Mouse (Mus musculus) midbrain, embryonic 14.5 days (tissue): ENCODE results near the gene Syt8. TPM values are rescaled to one million over a fixed set of nuclear protein-coding genes. Genes with fewer than 3 reads are reported as not detected.
A peak's percentile ranks its signal among the peaks of the same experiment; 100 is the strongest.

Experiments used
- ATAC-seq: fragments of 200-750 bp; cut with Nextera tagmentation; 2 replicates; pipeline ENCODE4 v1.8.0; 2017; ENCODE audit warnings: moderate number of reproducible peaks, moderate library complexity; ENCODE audit not compliant: low FRiP score, low TSS enrichment
- DNase-seq: peaks from one replicate; pipeline ENCODE4 v3.0.0-alpha.2; 2015
- H3K27ac ChIP-seq: fragments of 300-500 bp; sonication (generic); replicated peaks from 2 replicates; pipeline ENCODE4 v1.5.1; 2014; ENCODE audit warnings: mild to moderate bottlenecking, low read depth, low read length, moderate library complexity
- H3K27me3 ChIP-seq: fragments of 300-500 bp; sonication (generic); 2 replicates; pipeline ENCODE4 v1.6.1; 2014; ENCODE audit warnings: low read length, control low read depth, mixed read lengths; ENCODE audit not compliant: control insufficient read depth, insufficient read depth
- H3K36me3 ChIP-seq: fragments of 300-500 bp; sonication (generic); 2 replicates; pipeline ENCODE4 v1.6.1; 2014; ENCODE audit warnings: low read length, control low read depth; ENCODE audit not compliant: control insufficient read depth, insufficient read depth
- H3K4me1 ChIP-seq: fragments of 300-500 bp; sonication (generic); 2 replicates; pipeline ENCODE4 v1.6.1; 2014; ENCODE audit warnings: mild to moderate bottlenecking, antibody characterized with exemption, low read length, control low read depth; ENCODE audit not compliant: control insufficient read depth, insufficient read depth
- H3K4me2 ChIP-seq: fragments of 300-500 bp; sonication (generic); 2 replicates; pipeline ENCODE4 v1.6.1; 2014; ENCODE audit warnings: mild to moderate bottlenecking, low read length, moderate library complexity
- H3K4me3 ChIP-seq: fragments of 300-500 bp; sonication (generic); replicated peaks from 2 replicates; pipeline ENCODE4 v1.5.1; 2014; ENCODE audit warnings: low read depth, low read length
- H3K9ac ChIP-seq: fragments of 300-500 bp; sonication (generic); replicated peaks from 2 replicates; pipeline ENCODE4 v1.6.1; 2014; ENCODE audit warnings: mild to moderate bottlenecking, low read length, moderate library complexity
- H3K9me3 ChIP-seq: fragments of 300-500 bp; sonication (generic); 2 replicates; pipeline ENCODE4 v1.6.1; 2016; ENCODE audit warnings: low read length, control low read depth, mixed read lengths; ENCODE audit not compliant: control insufficient read depth
- WGBS: fragments of 180-500 bp; shearing (Covaris S2); extraction: QIAGEN DNeasy Blood & Tissue Kit; methylation state at CpG from one replicate; pipeline ENCODE4 v1.1.7; 2014; 5-methylcytosine and 5-hydroxymethylcytosine counted together
- polyA plus RNA-seq: library from polyadenylated mRNA; unstranded; fragments of >200 nt; fragmentation: Nextera tagmentation; extraction: Ambion mirVana; gene quantifications from 2 replicates; pipeline ENCODE4 v1.2.1, GENCODE M21; 2014

Syt8 gene
- polyA plus RNA-seq, 1 experiment from 2014 or later: not detected

DNA sequence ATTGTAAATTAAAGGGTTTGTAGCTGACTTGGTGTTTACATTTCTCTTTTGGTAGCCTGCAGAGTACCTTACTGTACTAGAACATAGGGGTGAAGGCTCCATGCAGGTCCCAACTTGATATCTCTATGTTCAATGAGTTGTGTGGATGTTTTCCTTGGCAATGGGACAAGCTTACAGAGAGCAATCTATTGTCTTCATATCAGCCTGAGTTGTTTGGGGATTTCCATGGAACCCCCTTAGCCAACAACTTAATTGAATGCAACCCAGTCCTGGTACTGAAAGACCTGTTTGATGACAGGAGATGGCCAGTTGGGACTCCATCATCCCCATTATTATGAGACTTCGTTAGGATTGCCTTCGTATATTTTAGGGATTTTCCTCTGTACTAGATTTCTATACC is 16.6 kb upstream of the Syt8 start:
- H3K4me1 ChIP-seq: no peaks in the 10 kb centered on the region
- no peak overlapping the region for H3K9ac ChIP-seq
- H3K27ac ChIP-seq: no peak overlapping the region
- H3K4me2 ChIP-seq: no peak overlapping the region
- ATAC-seq: no peak
- H3K36me3 ChIP-seq: no peaks in the 10 kb centered on the region
- WGBS: 93% methylated on average over 2 of the region's 2 CpGs
- H3K9me3 ChIP-seq: no peaks in the 10 kb centered on the region
- no peak overlapping the region for H3K4me3 ChIP-seq
- no peak for DNase-seq
- no peaks in the 10 kb centered on the region for H3K27me3 ChIP-seq

DNA sequence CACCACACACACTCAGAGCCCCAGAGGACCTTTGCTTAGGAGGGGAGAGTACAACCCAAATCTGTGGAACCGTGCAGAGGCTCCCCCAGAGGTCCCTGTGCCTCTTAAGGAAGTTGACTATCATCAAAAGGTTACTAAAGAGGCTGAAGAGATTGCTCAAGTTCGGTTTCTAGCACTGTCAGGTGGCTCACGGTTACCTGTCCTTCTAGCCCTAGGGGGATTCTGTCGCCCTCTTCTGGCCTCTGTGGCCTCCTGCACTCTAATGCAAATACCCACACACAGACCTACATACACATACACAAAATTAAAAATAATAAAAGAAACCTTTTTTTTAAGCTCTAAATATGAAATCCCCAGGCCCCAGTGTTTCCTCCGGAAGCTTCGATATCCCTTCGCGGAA is 16.0 kb upstream of the Syt8 start:
- Histone ChIP-seq H3K36me3 (no peaks in the 10 kb centered on the region), H3K27me3 (no peaks in the 10 kb centered on the region), H3K9me3 (no peaks in the 10 kb centered on the region), H3K4me1 (no peaks in the 10 kb centered on the region), H3K27ac (no peak overlapping the region), H3K4me3 (no peak overlapping the region), H3K9ac (no peak overlapping the region), H3K4me2 (no peak overlapping the region)
- DNase-seq (no peak), ATAC-seq (no peak)
- 89% methylated on average over 8 of the region's 8 CpGs for WGBS

DNA sequence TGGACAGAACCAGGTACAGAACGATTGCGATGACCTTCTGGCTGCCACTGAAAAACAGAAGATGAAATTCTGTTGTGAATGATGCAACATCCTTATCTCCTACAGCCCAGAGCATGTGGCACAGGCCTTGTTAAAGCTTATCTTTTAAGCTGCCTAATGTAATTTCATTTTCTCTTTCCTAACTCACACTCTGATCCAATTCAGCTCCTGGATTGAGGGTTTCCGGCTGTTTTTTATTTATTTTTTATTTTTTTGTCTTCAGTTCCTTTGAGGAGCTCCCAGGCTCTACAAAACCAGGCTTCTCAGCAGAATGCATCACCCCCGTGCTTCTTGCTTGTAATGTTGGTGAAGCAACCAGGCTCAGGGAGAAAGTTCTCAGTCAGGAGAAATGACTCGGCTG is 14.8 kb upstream of the Syt8 start:
- H3K9me3 ChIP-seq: no peaks in the 10 kb centered on the region
- no peak overlapping the region for H3K4me2 ChIP-seq
- no peak overlapping the region for H3K4me3 ChIP-seq
- no peak overlapping the region for H3K27ac ChIP-seq
- ATAC-seq (no peak), DNase-seq (no peak)
- WGBS: 82% methylated on average over 5 of the region's 5 CpGs
- no peaks in the 10 kb centered on the region for H3K27me3 ChIP-seq
- H3K36me3 ChIP-seq: no peaks in the 10 kb centered on the region
- H3K4me1 ChIP-seq: no peaks in the 10 kb centered on the region
- no peak overlapping the region for H3K9ac ChIP-seq

DNA sequence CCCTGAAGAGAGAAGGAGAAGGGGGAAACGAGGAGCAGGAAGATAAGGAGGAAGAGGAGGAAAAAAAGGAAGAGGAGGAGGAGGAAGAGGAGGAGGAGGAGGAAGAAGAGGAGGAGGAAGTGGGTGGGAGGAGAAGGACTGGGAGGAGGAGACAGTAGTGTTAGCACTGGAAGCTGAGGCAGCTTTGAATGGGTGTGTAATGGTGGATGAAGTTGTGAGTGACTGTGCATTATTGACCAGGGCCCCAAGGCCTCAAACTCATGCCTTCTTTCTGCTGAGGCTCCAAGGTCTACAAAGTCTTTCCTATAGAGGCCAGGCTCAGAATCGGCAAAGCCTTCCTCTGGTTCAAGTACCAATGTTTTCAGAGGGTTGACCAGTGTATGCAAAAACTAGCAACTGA is 12.8 kb upstream of the Syt8 start:
- no peak overlapping the region for H3K4me2 ChIP-seq
- no peaks in the 10 kb centered on the region for H3K27me3 ChIP-seq
- H3K9ac ChIP-seq: no peak overlapping the region
- WGBS: 74% methylated on average over 2 of the region's 2 CpGs
- no peak overlapping the region for H3K4me3 ChIP-seq
- no peaks in the 10 kb centered on the region for H3K9me3 ChIP-seq
- no peaks in the 10 kb centered on the region for H3K36me3 ChIP-seq
- DNase-seq (no peak), ATAC-seq (no peak)
- H3K4me1 ChIP-seq: no peaks in the 10 kb centered on the region
- H3K27ac ChIP-seq: no peak overlapping the region

DNA sequence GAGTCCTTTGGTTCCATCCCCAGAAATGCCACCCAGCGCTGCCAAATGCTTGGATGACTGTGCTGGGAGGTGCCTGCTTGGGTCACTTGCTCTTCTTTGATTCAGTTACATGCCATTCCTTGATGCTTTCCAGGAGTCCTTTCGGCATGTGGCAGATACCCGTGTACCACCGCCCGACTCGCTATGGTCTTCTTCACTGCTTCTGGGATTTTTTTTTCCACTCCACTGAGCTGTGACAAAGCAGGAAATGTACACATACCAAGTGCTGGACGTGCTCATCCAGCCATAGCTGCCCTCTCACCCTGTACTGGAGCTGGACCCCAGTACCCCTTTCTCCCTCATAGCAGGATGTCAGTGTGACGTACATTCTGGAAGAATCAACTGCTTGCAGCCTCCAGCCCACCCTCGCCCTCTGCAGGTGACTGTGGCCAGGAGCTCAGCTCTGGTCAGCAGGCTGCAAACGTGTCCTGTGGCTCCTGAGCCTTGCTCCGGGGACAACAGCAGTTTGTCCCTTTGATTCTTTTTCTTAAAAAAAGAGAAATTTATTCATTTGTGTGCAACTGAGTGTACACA is 8.9 kb upstream of the Syt8 start:
- H3K9ac ChIP-seq: no peak overlapping the region
- H3K4me1 ChIP-seq: 0 out of 2 replicates have a peak, but pooled peaks cover 7% of the 10 kb centered on the region
- DNase-seq (peak; percentile 32), ATAC-seq (no peak)
- no peak overlapping the region for H3K4me2 ChIP-seq
- H3K4me3 ChIP-seq: no peak overlapping the region
- WGBS: 54% methylated on average over 11 of the region's 11 CpGs
- H3K27ac ChIP-seq: no peak overlapping the region
- no peaks in the 10 kb centered on the region for H3K27me3 ChIP-seq
- H3K9me3 ChIP-seq: no peaks in the 10 kb centered on the region
- no peaks in the 10 kb centered on the region for H3K36me3 ChIP-seq

DNA sequence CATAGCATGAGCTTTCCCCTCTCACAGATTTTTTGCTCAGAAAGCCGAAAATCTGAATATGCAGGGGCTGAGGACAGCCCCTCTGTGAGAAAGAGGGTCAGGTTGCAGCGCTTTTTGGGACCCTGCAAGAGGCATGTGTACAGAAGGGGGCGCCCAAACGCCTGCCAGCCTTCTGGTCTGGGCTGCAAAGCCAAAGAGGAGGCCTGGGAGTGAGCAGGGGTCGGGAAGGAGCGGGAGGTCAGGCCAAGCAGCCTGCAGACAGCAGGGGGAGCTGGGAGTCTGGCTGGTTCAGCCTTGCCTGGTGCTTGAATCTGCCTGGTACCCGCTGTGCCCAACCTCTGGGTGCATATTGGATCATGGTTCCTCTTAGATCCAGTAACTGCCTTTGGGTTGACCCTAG is 6.4 kb upstream of the Syt8 start:
- ATAC-seq (no peak), DNase-seq (peak; percentile 70)
- Histone ChIP-seq H3K4me3 (no peak overlapping the region), H3K4me1 (0 out of 2 replicates have a peak, but pooled peaks cover 8% of the 10 kb centered on the region), H3K9me3 (no peaks in the 10 kb centered on the region), H3K9ac (no peak overlapping the region), H3K27ac (no peak overlapping the region), H3K27me3 (no peaks in the 10 kb centered on the region), H3K36me3 (no peaks in the 10 kb centered on the region), H3K4me2 (no peak overlapping the region)
- 6% methylated on average over 7 of the region's 7 CpGs for WGBS

GRCm38 (mm10) chr7:142430160-142430678 is 4.4 kb upstream of the Syt8 start:
- 0 out of 2 replicates have a peak, but pooled peaks cover 8% of the 10 kb centered on the region for H3K4me1 ChIP-seq
- DNase-seq: peak; percentile 75
- H3K4me3 ChIP-seq: no peak overlapping the region
- WGBS: 46% methylated on average over 12 of the region's 12 CpGs
- no peaks in the 10 kb centered on the region for H3K36me3 ChIP-seq
- peak; percentile 70 for ATAC-seq
- no peaks in the 10 kb centered on the region for H3K9me3 ChIP-seq
- peak overlapping the region; percentile 14; the same call in 1 of the 2 replicates for H3K27ac ChIP-seq
- no peaks in the 10 kb centered on the region for H3K27me3 ChIP-seq
- H3K9ac ChIP-seq: no peak overlapping the region
- H3K4me2 ChIP-seq: no peak overlapping the region

- H3K27me3 ChIP-seq: no peaks in the 10 kb centered on the region
- no peak overlapping the region for H3K27ac ChIP-seq
- 0 out of 2 replicates have a peak, but pooled peaks cover 8% of the 10 kb centered on the region for H3K4me1 ChIP-seq
- no peak overlapping the region for H3K4me2 ChIP-seq
- H3K9me3 ChIP-seq: no peaks in the 10 kb centered on the region
- H3K36me3 ChIP-seq: no peaks in the 10 kb centered on the region
- WGBS: 92% methylated on average over 14 of the region's 14 CpGs
- ATAC-seq (no peak), DNase-seq (no peak)
- no peak overlapping the region for H3K4me3 ChIP-seq
- H3K9ac ChIP-seq: no peak overlapping the region
These were observed 3.5 kb upstream of the Syt8 start for GRCm38 (mm10) chr7:142431106-142431505.

GRCm38 (mm10) chr7:142433623-142434022 is 1.0 kb upstream of the Syt8 start:
- WGBS: 55% methylated on average over 19 of the region's 19 CpGs
- Histone ChIP-seq H3K4me1 (0 out of 2 replicates have a peak, but pooled peaks cover 8% of the 10 kb centered on the region), H3K36me3 (no peaks in the 10 kb centered on the region), H3K9me3 (no peaks in the 10 kb centered on the region), H3K27ac (no peak overlapping the region), H3K27me3 (no peaks in the 10 kb centered on the region), H3K4me2 (no peak overlapping the region), H3K9ac (no peak overlapping the region), H3K4me3 (no peak overlapping the region)
- ATAC-seq: no peak
- no peak for DNase-seq
